Mouse (Mus musculus) E14TG2a.4 (cell line): ENCODE results near the gene Polm.

Source experiments
- CTCF ChIP-seq: conservative IDR thresholded peaks from 2 replicates; pipeline ENCODE4 v1.5.1; 2014; ENCODE audit warnings: low read length
- NANOG ChIP-seq: IDR thresholded peaks from 2 replicates; pipeline ENCODE4 v1.6.1; 2014; ENCODE audit warnings: borderline replicate concordance, low read length, mixed read lengths

DNA sequence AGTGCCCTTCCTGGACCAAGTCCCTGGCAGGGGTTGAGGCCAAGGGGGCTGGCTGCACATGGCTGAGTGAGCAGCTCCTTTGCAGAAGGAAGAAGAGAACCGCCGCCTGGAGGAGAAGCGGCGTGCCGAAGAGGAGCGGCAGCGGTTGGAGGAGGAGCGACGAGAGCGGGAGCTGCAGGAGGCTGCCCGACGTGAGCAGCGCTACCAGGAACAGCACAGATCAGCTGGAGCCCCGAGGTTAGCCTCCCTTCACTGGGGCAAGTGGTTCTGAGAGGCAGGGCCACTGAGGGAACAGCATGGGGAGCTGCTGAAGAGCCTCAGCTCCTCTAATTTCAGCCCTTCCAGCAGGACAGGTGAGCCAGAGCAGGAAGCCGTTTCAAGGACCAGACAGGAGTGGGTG is 40.9 kb downstream of the Polm start:
- no peak for TF ChIP-seq CTCF
- TF ChIP-seq NANOG: no peak
